Mouse (Mus musculus) Patski (cell line): Measurements from ENCODE around the gene Fgf10. TPM values are rescaled to one million over a fixed set of nuclear protein-coding genes. Genes with fewer than 3 reads are reported as not detected.
A peak's percentile ranks its signal among the peaks of the same experiment; 100 is the strongest.

Experiments
- ATAC-seq: fragments of 100-300 bp; one replicate; pipeline ENCODE4 v1.8.0; 2021
- CTCF ChIA-PET: fragments of 350-600 bp; sonication (Branson Sonifier 250); formaldehyde crosslinking; loops from one replicate; lab custom pipeline; 2022; ENCODE audit warnings: inconsistent platforms; lab: Charles Lee
- POLR2A ChIA-PET: fragments of 350-600 bp; sonication (Branson Sonifier 250); formaldehyde crosslinking; loops from one replicate; lab custom pipeline; 2022; ENCODE audit warnings: antibody characterized with exemption, inconsistent platforms; lab: Charles Lee
- DNase-seq: peaks from one replicate; pipeline ENCODE4 v3.0.0-alpha.2; 2011; ENCODE audit warnings: low read depth, low spot score
- H3K27me3 ChIP-seq: fragments of 371-371 bp; one replicate; pipeline ENCODE4 v1.5.1; 2021
- CTCF ChIP-seq: fragments of 100-300 bp; IDR thresholded peaks from one replicate; pipeline ENCODE4 v1.5.1; 2021
- in situ Hi-C: fragments of 300-500 bp; cut with MboI; formaldehyde crosslinking; loops from 3 replicates; pipeline ENCODE4 v1.11.1; 2018; ENCODE audit warnings: low pct_unique_long_range_greater_than_20kb, mixed read lengths
- polyA plus RNA-seq: library from polyadenylated mRNA; unstranded; gene quantifications from one replicate; pipeline ENCODE4 v1.2.3, GENCODE M21; 2021

The Fgf10 gene
- polyA plus RNA-seq, 1 experiment from 2014 or later, result 1.9 TPM

GRCm38 (mm10) chr13:118716726-118717125 lies 47.1 kb downstream of the Fgf10 start:
- in situ Hi-C loops, result no loop called here
- DNase-seq, result no peak
- ChIA-PET POLR2A (no interaction called here), CTCF (no interaction called here)
- no peak for TF ChIP-seq CTCF
- no peaks in the 10 kb centered on the region for H3K27me3 ChIP-seq
- ATAC-seq, result no peak

GRCm38 (mm10) chr13:118718396-118718795 lies 48.8 kb downstream of the Fgf10 start:
- CTCF ChIA-PET, result interaction anchor here (1.3 kb wide), 1 partner anchor 14 kb away, joined by 4 read pairs; no protein-coding TSS in a partner anchor
- H3K27me3 ChIP-seq, result no peaks in the 10 kb centered on the region
- DNase-seq (no peak), ATAC-seq (no peak)
- in situ Hi-C loops, result no loop called here
- TF ChIP-seq CTCF, result no peak
- POLR2A ChIA-PET, result no interaction called here

DNA sequence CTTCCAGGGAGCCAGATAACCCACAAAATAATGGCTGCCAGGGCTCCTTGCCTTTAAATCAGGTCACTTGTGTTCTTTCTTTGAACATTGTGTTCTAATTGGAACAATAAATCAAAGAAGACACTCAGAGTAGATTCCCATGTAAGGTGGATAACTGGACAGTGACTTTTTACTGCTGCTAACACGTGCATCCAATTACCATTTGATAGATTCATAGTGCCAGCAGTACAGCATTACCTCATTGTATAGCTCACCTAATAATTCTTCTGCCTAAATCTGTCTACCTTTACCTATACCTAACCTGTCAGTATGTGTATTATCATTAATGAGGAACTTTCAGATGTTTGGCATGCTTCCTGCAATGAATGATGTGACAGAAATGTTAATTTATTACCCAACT lies 52.1 kb downstream of the Fgf10 start:
- no peak for TF ChIP-seq CTCF
- in situ Hi-C loops, result no loop called here
- H3K27me3 ChIP-seq, result no peaks in the 10 kb centered on the region
- ATAC-seq (no peak), DNase-seq (no peak)
- ChIA-PET CTCF (interaction anchor here (1.1 to 1.2 kb wide), 2 partner anchors 9 to 25 kb away, joined by 3 read pairs; no protein-coding TSS in a partner anchor), POLR2A (no interaction called here)

DNA sequence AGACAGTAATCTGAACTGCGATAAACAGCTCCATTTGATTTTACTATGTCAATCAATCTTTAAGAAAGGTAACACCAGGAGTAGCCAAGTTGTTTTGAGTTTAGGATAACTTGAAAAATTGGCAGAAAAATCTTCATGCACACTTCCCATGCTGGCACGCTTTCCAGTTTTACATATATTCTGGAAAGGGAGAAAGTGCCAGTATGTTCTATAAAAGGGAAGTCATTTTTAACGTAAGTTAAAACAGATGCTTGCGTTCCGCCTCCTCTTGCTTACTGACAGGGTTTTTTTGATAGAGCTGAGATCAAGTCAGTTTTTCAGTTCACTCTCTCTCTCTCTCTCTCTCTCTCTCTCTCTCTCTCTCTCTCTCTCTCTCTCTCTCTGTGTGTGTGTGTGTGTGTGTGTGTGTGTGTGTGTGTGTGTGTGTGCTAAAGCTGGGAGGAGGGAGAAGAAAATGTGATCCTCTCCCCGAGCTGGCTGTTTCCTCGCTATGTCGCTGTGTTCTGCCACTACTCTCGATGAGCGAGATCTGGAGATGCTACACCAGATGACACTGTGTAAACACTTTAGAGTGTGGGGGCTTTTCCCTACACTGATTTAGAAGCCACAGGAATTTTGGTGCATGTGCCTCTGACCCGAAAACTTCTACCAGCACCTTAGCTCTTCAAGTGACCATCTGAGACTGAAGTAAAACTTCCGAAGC lies 62.4 kb downstream of the Fgf10 start:
- POLR2A ChIA-PET, result no interaction called here
- no peaks in the 10 kb centered on the region for H3K27me3 ChIP-seq
- in situ Hi-C loops, result no loop called here
- no peak for ATAC-seq
- TF ChIP-seq CTCF, result no peak
- no peak for DNase-seq
- CTCF ChIA-PET, result interaction anchor here (0.8 to 1.6 kb wide), 5 partner anchors 9 to 32 kb away, joined by 3 to 5 read pairs (median 3); no protein-coding TSS in a partner anchor

GRCm38 (mm10) chr13:118739854-118740411 lies 70.3 kb downstream of the Fgf10 start:
- in situ Hi-C loops, result no loop called here
- TF ChIP-seq CTCF, result no peak
- CTCF ChIA-PET, result no interaction called here
- no peaks in the 10 kb centered on the region for H3K27me3 ChIP-seq
- POLR2A ChIA-PET, result no interaction called here
- ATAC-seq, result no peak
- no peak for DNase-seq

DNA sequence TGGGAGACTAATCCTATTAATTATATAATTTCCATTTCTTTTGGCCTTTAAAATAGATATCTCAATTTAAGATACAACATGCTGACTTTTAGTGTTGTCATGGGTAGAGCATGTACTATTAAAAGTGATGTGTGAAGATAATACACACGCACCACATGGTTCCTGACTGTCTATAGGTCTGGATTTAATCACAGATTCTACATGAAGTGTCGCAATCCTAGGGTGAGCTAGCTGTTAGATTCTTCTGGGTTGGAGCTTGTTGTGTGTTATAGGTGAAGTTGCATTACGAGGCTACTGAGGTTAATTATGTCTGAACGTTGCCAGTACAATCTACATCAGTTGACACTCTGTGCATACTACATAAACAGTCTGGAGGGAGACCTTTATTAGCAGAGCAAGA lies 73.2 kb downstream of the Fgf10 start:
- ChIA-PET POLR2A (no interaction called here), CTCF (interaction anchor here (1.0 kb wide), 1 partner anchor 11 kb away, joined by 5 read pairs; no protein-coding TSS in a partner anchor)
- ATAC-seq (no peak), DNase-seq (no peak)
- in situ Hi-C loops, result no loop called here
- no peaks in the 10 kb centered on the region for H3K27me3 ChIP-seq
- TF ChIP-seq CTCF, result no peak

DNA sequence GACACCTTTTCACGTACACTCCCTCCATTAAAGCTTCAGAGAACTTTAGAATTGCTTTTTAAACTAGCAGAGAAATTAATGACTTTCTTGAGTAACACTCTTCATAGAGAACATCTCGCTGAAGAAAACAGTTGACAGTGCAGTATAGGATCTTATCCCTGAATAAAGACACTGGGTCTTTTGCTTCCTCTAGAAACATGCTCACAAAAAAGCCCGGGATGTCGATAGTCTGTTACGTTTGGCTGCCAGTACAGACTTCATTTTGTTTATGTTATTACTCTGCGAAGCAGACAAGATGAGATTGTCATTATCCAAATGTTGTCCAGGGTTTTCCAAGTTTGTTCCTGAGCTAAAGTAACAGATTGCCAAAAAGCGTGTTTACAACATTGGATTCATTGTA lies 75.2 kb downstream of the Fgf10 start:
- ChIA-PET POLR2A (no interaction called here), CTCF (no interaction called here)
- DNase-seq (no peak), ATAC-seq (no peak)
- no peaks in the 10 kb centered on the region for H3K27me3 ChIP-seq
- TF ChIP-seq CTCF, result no peak
- in situ Hi-C loops, result no loop called here

DNA sequence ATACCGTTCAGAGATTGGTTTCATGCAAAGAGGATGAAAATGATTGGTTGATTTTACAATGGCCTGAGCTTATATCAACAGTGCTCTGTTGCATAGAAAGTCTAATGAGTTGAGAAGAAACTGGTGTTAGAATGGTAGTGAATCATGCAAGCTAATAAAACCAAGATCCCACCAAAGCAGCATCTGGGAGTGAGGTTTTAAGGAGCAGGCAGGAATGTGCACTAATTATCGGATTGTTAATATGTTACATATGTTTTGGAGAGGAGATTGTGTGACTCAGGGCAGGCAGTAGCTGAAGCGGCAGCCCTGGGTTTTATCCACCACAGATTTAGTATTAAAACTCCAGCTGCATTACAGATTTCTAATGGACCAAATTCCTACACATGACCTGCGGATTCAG lies 76.8 kb downstream of the Fgf10 start:
- no peak for TF ChIP-seq CTCF
- POLR2A ChIA-PET, result no interaction called here
- DNase-seq (peak; percentile 50), ATAC-seq (peak; percentile 92)
- CTCF ChIA-PET, result interaction anchor here (0.9 kb wide), 1 partner anchor 632 kb away, joined by 3 read pairs; no protein-coding TSS in a partner anchor
- in situ Hi-C loops, result no loop called here
- H3K27me3 ChIP-seq, result no peaks in the 10 kb centered on the region

DNA sequence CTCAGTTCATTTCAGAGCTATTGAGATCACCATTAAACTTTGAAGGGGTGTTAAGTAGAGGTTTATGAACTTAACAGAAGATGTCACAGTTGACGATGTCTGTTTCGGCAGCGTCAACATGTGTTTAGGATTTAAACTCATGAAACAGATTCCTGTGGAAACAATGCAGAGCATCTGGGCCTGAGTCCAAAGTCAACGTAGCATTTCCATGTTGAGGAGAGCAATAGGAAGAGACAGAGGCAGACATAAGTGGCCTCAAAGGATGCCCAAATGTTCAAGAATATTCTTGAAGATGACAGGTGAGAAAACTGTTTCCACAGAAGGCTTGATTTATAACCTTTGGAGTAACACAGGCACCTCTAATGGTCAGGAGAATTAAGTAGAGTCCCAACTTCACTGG lies 84.4 kb downstream of the Fgf10 start:
- POLR2A ChIA-PET, result no interaction called here
- no peak for ATAC-seq
- TF ChIP-seq CTCF, result no peak
- no peaks in the 10 kb centered on the region for H3K27me3 ChIP-seq
- CTCF ChIA-PET, result interaction anchor here (1.8 kb wide), 1 partner anchor 9 kb away, joined by 5 read pairs; no protein-coding TSS in a partner anchor
- no peak for DNase-seq
- in situ Hi-C loops, result no loop called here

GRCm38 (mm10) chr13:118759021-118759420 lies 89.4 kb downstream of the Fgf10 start:
- ATAC-seq (no peak), DNase-seq (no peak)
- ChIA-PET POLR2A (no interaction called here), CTCF (no interaction called here)
- TF ChIP-seq CTCF, result no peak
- H3K27me3 ChIP-seq, result no peaks in the 10 kb centered on the region
- in situ Hi-C loops, result no loop called here

GRCm38 (mm10) chr13:118762982-118763381 lies 93.4 kb downstream of the Fgf10 start:
- ChIA-PET CTCF (interaction anchor here (1.0 to 1.3 kb wide), 2 partner anchors 10 to 13 kb away, joined by 3 to 5 read pairs; no protein-coding TSS in a partner anchor), POLR2A (no interaction called here)
- peak; percentile 46 for TF ChIP-seq CTCF
- DNase-seq (no peak), ATAC-seq (no peak)
- no peaks in the 10 kb centered on the region for H3K27me3 ChIP-seq
- in situ Hi-C loops, result no loop called here
